Mouse (Mus musculus) layer of hippocampus, postnatal 25 days (tissue): ENCODE results near the gene U2af2. TPM values are rescaled to one million over a fixed set of nuclear protein-coding genes. Genes with fewer than 3 reads are reported as not detected.
"Not testable (repeated sequence)": the region's sequence is repeated elsewhere in the genome, so short reads cannot be mapped to it uniquely, and the experiment has no call there.

Source experiments
- DNase-seq, 2 experiments: peaks; one replicate each; pipeline ENCODE4 v3.0.0; 2022; ENCODE audit warnings: mixed read lengths in 2 of 2, low spot score in 1 of 2; ENCODE audit errors: extremely low spot score in 1 of 2
- total RNA-seq, 2 experiments: library from RNA; stranded (reverse); gene quantifications; 2 replicates each; pipeline ENCODE4 v1.2.3; 2021

U2af2 gene
- total RNA-seq, 2 experiments from 2014 or later = 170 to 180 TPM

DNA sequence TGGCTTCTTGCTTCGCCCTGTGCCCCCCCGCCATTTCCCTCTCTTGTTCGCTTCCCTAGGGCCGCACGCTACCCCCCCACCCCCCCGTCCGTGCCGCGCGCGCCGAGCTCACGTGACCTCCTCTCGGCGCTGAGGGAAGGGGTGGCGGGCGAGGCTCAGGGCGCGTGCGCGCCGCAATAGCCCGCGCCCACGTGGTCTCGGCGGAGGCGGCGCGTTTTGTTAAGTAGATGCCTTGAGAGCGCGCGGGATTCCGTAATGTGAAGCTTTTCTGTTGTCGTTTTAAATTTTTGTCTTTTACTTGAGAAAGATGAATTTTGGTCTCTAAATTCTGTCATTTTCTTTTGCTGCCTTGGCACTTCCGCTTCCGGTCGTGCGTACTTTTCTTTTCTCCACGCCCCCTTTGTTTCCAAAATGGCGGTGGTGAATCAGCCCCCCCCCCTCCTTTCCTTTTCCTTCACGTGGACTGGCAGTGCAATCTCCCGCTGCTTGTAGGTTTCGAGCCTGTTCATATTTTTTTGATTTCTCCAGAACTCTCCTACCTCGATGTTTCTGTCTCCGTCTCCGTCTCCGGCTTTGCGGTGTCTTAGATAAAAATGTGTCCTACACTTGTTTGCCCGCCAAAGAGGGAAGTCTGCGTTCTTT is 538 bp downstream of the U2af2 start:
- peak in 1 of 2 experiments; percentile 57 for DNase-seq

- DNase-seq = no peak
Measured at GRCm38 (mm10) chr7:5064886-5065285, 2.9 kb downstream of the U2af2 start.

DNA sequence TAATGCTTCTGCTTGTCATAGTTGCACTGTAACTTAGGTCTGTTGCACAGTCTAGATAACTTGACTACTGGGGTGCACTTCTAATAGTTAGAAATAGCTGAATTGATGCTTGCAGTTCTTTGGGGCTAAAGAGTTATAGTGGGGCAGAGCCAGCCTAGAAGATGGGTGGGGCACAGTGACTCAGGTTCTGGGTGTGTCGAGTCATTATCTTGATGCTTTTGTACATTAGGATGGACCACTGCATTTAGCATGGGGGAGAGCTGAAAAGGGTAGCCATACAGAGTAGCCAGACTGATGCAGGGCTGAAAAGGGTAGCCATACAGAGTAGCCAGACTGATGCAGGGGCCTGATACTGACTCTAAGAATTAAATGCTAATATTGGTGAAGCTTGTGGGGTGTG is 11.6 kb downstream of the U2af2 start:
- DNase-seq = no peak

GRCm38 (mm10) chr7:5074984-5075383 is 13.0 kb downstream of the U2af2 start:
- DNase-seq = no peak

DNA sequence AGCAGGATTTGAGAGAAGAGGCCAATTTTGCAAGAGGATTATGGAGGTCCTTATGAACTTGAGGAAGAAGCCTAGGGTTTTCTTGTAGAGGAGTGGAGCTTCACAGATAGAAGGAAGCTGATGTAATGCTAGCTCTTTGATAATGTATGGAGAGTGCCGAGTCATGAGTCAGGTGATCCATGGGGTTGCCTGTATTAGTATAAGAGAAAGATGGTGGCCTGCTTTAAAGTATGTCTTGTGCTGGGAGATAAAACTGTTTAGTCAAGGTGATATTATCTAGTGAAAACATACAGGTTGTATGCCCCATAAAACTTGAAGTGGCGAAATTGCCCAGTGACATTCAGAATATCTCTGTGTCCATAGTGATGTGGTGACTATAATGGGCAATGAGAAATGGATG is 15.0 kb downstream of the U2af2 start:
- no peak for DNase-seq

GRCm38 (mm10) chr7:5079365-5080009 is 17.5 kb downstream of the U2af2 start:
- DNase-seq = not testable (repeated sequence)

- peak; percentile 94 to 96 for DNase-seq
Measured at GRCm38 (mm10) chr7:5080010-5080751, 18.2 kb downstream of the U2af2 start, which contains the start of gene Epn1. Gene Epn1 (plus strand): TSS chr7:5080235.

GRCm38 (mm10) chr7:5080815-5081214 is 18.9 kb downstream of the U2af2 start:
- no peak for DNase-seq

GRCm38 (mm10) chr7:5081241-5081640 is 19.3 kb downstream of the U2af2 start:
- no peak for DNase-seq

DNA sequence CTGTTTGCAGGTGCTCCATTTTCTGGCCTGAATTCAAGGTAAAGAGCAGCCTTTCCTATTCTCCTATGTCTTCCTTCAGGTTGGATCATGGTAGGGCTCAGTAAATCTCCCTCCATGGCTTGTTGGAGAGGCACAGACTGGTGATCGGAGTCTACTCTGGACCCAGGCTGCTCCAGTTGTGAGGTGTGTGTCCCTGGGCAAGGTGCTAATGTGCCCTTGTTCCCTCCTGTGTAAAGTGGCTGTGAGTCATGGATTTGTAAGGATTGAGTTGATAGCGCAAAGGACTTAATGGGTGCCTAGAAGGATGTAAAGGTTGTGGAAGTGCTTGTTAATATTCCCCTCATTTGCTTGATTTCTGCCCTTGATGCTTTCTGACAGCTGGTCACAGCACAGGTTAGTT is 20.0 kb downstream of the U2af2 start:
- DNase-seq = no peak

- no peak for DNase-seq
Measured at GRCm38 (mm10) chr7:5083325-5084105, 21.6 kb downstream of the U2af2 start.

DNA sequence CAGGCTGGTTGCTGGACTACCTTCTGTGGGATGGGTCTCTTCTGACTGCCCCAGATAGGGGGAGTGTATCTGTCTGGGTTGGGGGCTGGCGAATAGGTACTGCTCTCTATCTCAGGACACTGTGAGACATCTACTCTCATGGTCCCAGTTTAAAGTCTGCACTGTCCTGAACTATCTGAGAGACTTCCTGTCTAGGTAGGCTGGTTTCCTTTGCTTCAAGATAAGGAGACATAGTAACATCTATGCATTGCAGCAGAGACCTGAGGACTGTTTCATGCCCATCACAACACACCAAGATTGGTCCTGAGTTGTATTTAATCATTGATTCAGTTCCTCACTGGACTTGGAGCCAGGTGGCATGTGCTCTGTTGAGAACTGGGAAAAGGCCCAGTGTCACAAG is 23.6 kb downstream of the U2af2 start:
- no peak for DNase-seq

DNA sequence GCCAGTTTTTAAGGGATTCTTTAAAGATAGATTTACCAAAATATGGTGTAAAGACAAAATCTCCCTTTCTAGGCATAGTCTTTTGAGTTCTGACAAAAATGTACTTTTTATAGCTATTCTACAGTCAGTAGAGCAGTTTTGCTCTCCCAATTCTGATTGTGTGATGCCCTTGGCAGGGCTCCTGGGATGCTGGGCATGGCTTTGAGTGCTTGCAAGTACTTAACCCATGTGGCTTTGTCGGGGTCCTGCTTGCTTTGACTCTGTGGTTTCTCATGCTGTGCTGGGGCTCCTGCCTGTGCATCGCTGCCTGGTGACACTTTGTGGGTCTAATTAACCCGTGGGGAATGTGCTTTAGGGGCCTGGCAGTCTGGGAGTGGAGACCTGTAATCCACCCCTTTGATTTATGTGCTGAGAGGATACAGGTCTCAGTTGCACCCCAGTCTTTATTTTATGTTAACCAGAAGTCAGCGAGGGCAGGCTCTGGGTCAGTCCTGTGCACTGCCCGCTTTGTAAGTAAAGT is 25.0 kb downstream of the U2af2 start:
- DNase-seq = no peak

DNA sequence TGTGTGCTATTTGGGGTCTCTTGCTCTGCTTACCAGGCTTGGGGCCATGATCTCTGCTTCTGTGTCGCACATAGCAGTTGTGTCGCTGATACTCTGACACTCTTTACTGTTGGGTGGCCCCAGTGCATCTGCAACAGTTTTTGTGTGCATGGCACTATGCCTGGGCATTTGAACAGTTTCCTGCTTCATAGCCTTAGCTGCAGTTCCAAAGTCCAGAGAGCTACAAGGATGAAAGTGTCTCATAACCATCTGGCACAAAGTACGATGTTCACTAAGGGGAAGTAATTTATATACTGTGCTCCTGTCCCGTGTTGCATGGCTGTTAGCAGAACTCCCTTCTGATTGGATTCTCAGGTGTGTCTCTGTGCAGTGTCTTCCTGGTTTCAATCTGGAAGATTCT is 25.9 kb downstream of the U2af2 start:
- no peak for DNase-seq

- no peak for DNase-seq
Measured at GRCm38 (mm10) chr7:5089853-5090252, 27.9 kb downstream of the U2af2 start.

- DNase-seq = no peak
Measured at GRCm38 (mm10) chr7:5091008-5091728, 29.2 kb downstream of the U2af2 start.

- no peak for DNase-seq
Measured at GRCm38 (mm10) chr7:5092381-5092780, 30.4 kb downstream of the U2af2 start.

DNA sequence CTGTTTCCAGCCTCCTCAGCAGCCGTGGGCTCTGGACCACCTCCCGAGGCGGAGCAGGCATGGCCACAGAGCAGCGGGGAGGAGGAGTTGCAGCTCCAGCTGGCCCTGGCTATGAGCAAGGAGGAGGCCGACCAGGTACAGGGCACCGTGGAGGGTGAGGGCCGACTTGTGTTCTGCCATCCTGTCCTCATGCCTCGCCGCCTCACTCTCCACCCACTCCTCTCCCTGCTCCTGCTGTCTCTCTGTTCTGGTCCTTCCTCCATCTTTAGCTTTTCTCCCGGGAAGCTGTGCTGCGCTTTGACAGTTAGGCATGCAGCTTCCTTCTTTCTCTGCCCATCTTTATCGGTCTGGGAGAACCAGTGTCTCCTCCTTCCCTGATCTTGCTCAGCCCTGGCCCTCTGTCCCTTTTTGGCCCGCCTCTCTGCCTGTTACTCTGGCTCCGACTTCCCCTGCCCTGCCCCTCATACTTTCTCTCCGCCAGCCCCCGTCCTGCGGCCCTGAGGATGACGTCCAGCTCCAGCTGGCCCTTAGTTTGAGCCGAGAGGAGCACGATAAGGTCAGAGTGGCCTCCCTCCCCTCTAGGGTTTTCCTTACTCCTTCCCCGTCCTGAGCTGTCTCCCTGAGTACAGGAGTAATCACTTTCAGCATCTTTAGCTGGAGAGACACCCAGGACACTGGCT is 31.0 kb downstream of the U2af2 start:
- DNase-seq = peak in 1 of 2 experiments; percentile 44

DNA sequence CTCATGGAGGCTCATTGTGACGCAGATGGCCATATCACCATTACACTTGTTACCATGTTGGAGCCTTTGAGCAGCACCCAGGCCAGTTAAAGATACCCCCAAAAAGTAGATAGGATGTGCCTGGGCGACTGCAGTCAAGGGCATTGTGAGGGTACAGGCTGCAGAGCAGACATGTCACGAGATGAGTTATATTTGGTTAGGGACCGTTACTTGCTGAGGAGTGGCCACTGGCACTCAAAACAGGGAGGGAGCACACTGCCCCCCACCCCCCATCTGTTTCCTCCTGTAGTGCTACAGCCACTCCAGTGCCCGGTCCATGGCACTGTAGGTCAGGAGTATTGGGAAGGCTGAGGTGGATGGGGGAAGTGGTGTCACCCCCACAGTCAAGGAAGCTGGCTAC is 36.8 kb downstream of the U2af2 start:
- no peak for DNase-seq
